Mouse (Mus musculus) hindbrain, postnatal 0 days (tissue): ENCODE measurements around the gene Glipr1l2. TPM values are rescaled to one million over a fixed set of nuclear protein-coding genes. Genes with fewer than 3 reads are reported as not detected.
"Not testable (repeated sequence)": the region's sequence is repeated elsewhere in the genome, so short reads cannot be mapped to it uniquely, and the experiment has no call there.

Experiments used
- ATAC-seq: fragments of 200-750 bp; cut with Nextera tagmentation; 2 replicates; pipeline ENCODE4 v1.8.0; 2017; ENCODE audit warnings: mild to moderate bottlenecking, moderate TSS enrichment, moderate library complexity
- DNase-seq: peaks from one replicate; pipeline ENCODE4 v3.0.0-alpha.2; 2015; ENCODE audit warnings: low spot score
- H3K27ac ChIP-seq: fragments of 300-500 bp; sonication (generic); 2 replicates; pipeline ENCODE4 v1.5.1; 2014; ENCODE audit warnings: mild to moderate bottlenecking
- H3K27me3 ChIP-seq: fragments of 300-500 bp; sonication (generic); 2 replicates; pipeline ENCODE4 v1.6.1; 2014; ENCODE audit warnings: low read length, mixed read lengths; ENCODE audit not compliant: insufficient read depth
- H3K36me3 ChIP-seq: fragments of 300-500 bp; sonication (generic); 2 replicates; pipeline ENCODE4 v1.6.1; 2014; ENCODE audit warnings: low read length, mixed read lengths; ENCODE audit not compliant: insufficient read depth
- H3K4me1 ChIP-seq: fragments of 300-500 bp; sonication (generic); 2 replicates; pipeline ENCODE4 v1.6.1; 2014; ENCODE audit warnings: antibody characterized with exemption, low read length, mixed read lengths; ENCODE audit not compliant: insufficient read depth
- H3K4me2 ChIP-seq: fragments of 300-500 bp; sonication (generic); 2 replicates; pipeline ENCODE4 v1.6.1; 2014; ENCODE audit warnings: low read depth, mild to moderate bottlenecking, low read length, moderate library complexity, mixed read lengths
- H3K4me3 ChIP-seq: fragments of 300-500 bp; sonication (generic); 2 replicates; pipeline ENCODE4 v1.5.1; 2014; ENCODE audit warnings: low read length
- H3K9ac ChIP-seq: fragments of 300-500 bp; sonication (generic); replicated peaks from 2 replicates; pipeline ENCODE4 v1.6.1; 2014; ENCODE audit warnings: mild to moderate bottlenecking, low read length, moderate library complexity, mixed read lengths
- H3K9me3 ChIP-seq: fragments of 300-500 bp; sonication (generic); 2 replicates; pipeline ENCODE4 v1.6.1; 2016; ENCODE audit warnings: low read length, mixed read lengths
- CTCF ChIP-seq: IDR thresholded peaks from 2 replicates; pipeline ENCODE4 v1.5.1; 2016; ENCODE audit warnings: antibody characterized with exemption, control low read depth, low read depth
- WGBS: fragments of 180-500 bp; shearing (Covaris S2); extraction: QIAGEN DNeasy Blood & Tissue Kit; methylation state at CpG from one replicate; pipeline ENCODE4 v1.1.7; 2014; 5-methylcytosine and 5-hydroxymethylcytosine counted together
- polyA plus RNA-seq: library from polyadenylated mRNA; unstranded; fragments of >200 nt; fragmentation: Nextera tagmentation; extraction: Ambion mirVana; gene quantifications from 2 replicates; pipeline ENCODE4 v1.2.1, GENCODE M21; 2015
- total RNA-seq: library from RNA; depleted of rRNA; stranded (reverse); fragments of >200 nt; gene quantifications from 2 replicates; pipeline ENCODE4 v1.2.3, GENCODE M21; 2014

Glipr1l2 gene
- total and polyA plus RNA-seq, 2 experiments from 2014 or later: not detected

- DNase-seq (no peak), ATAC-seq (no peak)
- Histone ChIP-seq H3K36me3 (no peaks in the 10 kb centered on the region), H3K9ac (no peak overlapping the region), H3K27me3 (no peaks in the 10 kb centered on the region), H3K4me2 (no peak overlapping the region), H3K9me3 (no peaks in the 10 kb centered on the region), H3K27ac (no peak overlapping the region), H3K4me3 (no peak overlapping the region), H3K4me1 (no peaks in the 10 kb centered on the region)
- 54% methylated on average over 2 of the region's 2 CpGs for WGBS
- no peak for TF ChIP-seq CTCF
Observed at GRCm38 (mm10) chr10:112080044-112080443, 3.1 kb upstream of the Glipr1l2 start.

GRCm38 (mm10) chr10:112105785-112106184 lies 22.6 kb downstream of the Glipr1l2 start:
- peak; percentile 46 for DNase-seq
- H3K4me3 ChIP-seq, H3K27me3 ChIP-seq, H3K4me2 ChIP-seq, H3K36me3 ChIP-seq, H3K9ac ChIP-seq, H3K27ac ChIP-seq, ATAC-seq, H3K4me1 ChIP-seq, H3K9me3 ChIP-seq: not testable (repeated sequence)
- TF ChIP-seq CTCF: peak; percentile 65
- 6% methylated on average over 5 of the region's 5 CpGs for WGBS

- 91% methylated on average over 7 of the region's 7 CpGs for WGBS
- no peak for TF ChIP-seq CTCF
Observed at GRCm38 (mm10) chr10:112110401-112110800, 27.2 kb downstream of the Glipr1l2 start.

GRCm38 (mm10) chr10:112125090-112125489 lies 41.9 kb downstream of the Glipr1l2 start:
- H3K9me3 ChIP-seq, H3K4me2 ChIP-seq, DNase-seq, H3K27me3 ChIP-seq, ATAC-seq, H3K4me3 ChIP-seq, H3K27ac ChIP-seq, H3K4me1 ChIP-seq, H3K9ac ChIP-seq, H3K36me3 ChIP-seq: not testable (repeated sequence)
- WGBS: 44% methylated on average over 2 of the region's 2 CpGs

More at GRCm38 (mm10) chr10:112110401-112110800, 27.2 kb downstream of the Glipr1l2 start:
- no peaks in the 10 kb centered on the region for H3K36me3 ChIP-seq
- H3K4me3 ChIP-seq: no peak overlapping the region
- H3K9ac ChIP-seq: no peak overlapping the region
- H3K4me2 ChIP-seq: no peak overlapping the region
- ATAC-seq: no peak
- DNase-seq: no peak
- no peak overlapping the region for H3K27ac ChIP-seq
- H3K9me3 ChIP-seq: no peaks in the 10 kb centered on the region
- H3K27me3 ChIP-seq: no peaks in the 10 kb centered on the region
- H3K4me1 ChIP-seq: no peaks in the 10 kb centered on the region

- H3K4me1 ChIP-seq, H3K9ac ChIP-seq, H3K36me3 ChIP-seq, ATAC-seq, H3K4me2 ChIP-seq, DNase-seq, H3K27me3 ChIP-seq, H3K27ac ChIP-seq, H3K4me3 ChIP-seq, H3K9me3 ChIP-seq: not testable (repeated sequence)
- WGBS: 68% methylated on average over 6 of the region's 6 CpGs
Observed at GRCm38 (mm10) chr10:112127682-112128230, 44.6 kb downstream of the Glipr1l2 start.

- H3K4me3 ChIP-seq: no peak overlapping the region
- ATAC-seq (no peak), DNase-seq (no peak)
- no peaks in the 10 kb centered on the region for H3K27me3 ChIP-seq
- 92% methylated on average over 3 of the region's 3 CpGs for WGBS
- no peaks in the 10 kb centered on the region for H3K9me3 ChIP-seq
- no peaks in the 10 kb centered on the region for H3K36me3 ChIP-seq
- no peak overlapping the region for H3K27ac ChIP-seq
- no peak for TF ChIP-seq CTCF
- H3K4me1 ChIP-seq: no peaks in the 10 kb centered on the region
- no peak overlapping the region for H3K4me2 ChIP-seq
- H3K9ac ChIP-seq: no peak overlapping the region
Observed at GRCm38 (mm10) chr10:112132194-112132593, 49.0 kb downstream of the Glipr1l2 start.

- no peak overlapping the region for H3K27ac ChIP-seq
Observed at GRCm38 (mm10) chr10:112138050-112138870, 55.1 kb downstream of the Glipr1l2 start.

More at GRCm38 (mm10) chr10:112138050-112138870, 55.1 kb downstream of the Glipr1l2 start:
- Histone ChIP-seq H3K4me3 (peak overlapping the region; percentile 33), H3K9me3 (no peaks in the 10 kb centered on the region), H3K36me3 (no peaks in the 10 kb centered on the region), H3K9ac (no peak overlapping the region; the same call in 1 of the 2 replicates), H3K4me2 (peak overlapping the region; percentile 50), H3K27me3 (no peaks in the 10 kb centered on the region), H3K4me1 (no peaks in the 10 kb centered on the region)
- peak; percentile 93 for DNase-seq
- peak; percentile 82 for TF ChIP-seq CTCF
- WGBS: 15% methylated on average over 9 of the region's 9 CpGs
- ATAC-seq: peak; percentile 92
